In the genomic region with DNA sequence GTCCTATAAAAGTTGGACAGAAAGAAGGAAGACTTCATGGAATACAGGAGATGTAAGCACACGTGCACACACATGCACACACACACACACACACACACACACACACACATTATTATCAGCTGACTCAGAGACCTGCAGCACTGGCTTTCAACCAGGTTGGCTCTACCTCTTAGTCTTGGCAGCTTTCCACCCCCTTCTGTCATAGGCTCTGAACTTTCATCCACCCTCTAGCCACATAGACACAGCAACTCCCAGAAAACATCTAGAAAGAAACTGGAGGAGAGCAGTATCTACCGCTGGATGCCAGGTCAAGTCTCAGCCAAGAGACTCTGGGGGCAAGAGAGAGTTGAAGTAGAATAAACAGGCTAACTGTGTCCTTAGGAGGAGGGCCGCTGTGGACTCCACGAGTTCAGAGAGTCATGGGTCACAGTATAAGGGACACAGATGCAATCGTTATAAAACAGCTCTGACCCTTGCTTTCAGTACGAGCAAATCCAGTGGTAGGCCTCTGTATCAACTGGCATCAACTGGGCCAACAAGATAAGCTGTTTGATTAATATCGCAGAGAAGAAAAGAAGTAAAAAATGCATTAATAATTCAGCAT, we compare ENCODE assay signal across 19 mouse cellular contexts.
DNase-seq lines count a peak whose midpoint lies in the region; ATAC-seq and TF ChIP-seq lines count a peak whose summit lies in the region.
"Had no signal": no experiment of that assay in that cellular context is flagged by ENCODE, and none has a peak within 500 bp of the region (broad histone marks: within the 10 kb centered on the region; RNA-seq: fewer than 3 reads in every experiment).

No protein-coding gene starts in this region.

- peak; percentile 60 for DNase-seq in adrenal gland, postnatal 10 days
- no peak for DNase-seq in adrenal gland, adult 18-20 months (ENCODE audit: low spot score in 2 of 2)
- peak; percentile 57 to 62 for DNase-seq in heart, postnatal 10 days
- peak; percentile 51 for DNase-seq in lung, postnatal 0 days (ENCODE audit: low spot score)
- DNase-seq in lung, postnatal 10 days: no peak
- DNase-seq in NIH3T3 (ENCODE audit: low read depth): peak; percentile 31
- DNase-seq in frontal cortex, adult 2 months (ENCODE audit: extremely low spot score in 1 of 2, low spot score in 1 of 2): no peak
- DNase-seq: cerebellum, adult 9-10 months; forebrain, postnatal 0 days; gastrocnemius, postnatal 25 days; kidney, adult 18-20 months; layer of hippocampus, postnatal 36 days; right cerebral cortex, postnatal 4 days had no signal

- no peak overlapping the region for H3K9ac ChIP-seq in heart, embryonic 11.5 days (ENCODE audit: low read depth, low read length)
- no peak overlapping the region for H3K9ac ChIP-seq in lung, postnatal 0 days (replicated peaks; ENCODE audit: low read depth)
- H3K9ac ChIP-seq: forebrain, postnatal 0 days; liver, embryonic 15.5 days; neural tube, embryonic 13.5 days had no signal

- no peak overlapping the region for H3K27ac ChIP-seq in heart, embryonic 11.5 days (ENCODE audit: low read depth, low read length)
- no peak overlapping the region for H3K27ac ChIP-seq in lung, postnatal 0 days (ENCODE audit: low read length)
- H3K27ac ChIP-seq: hindbrain, postnatal 0 days; limb, embryonic 10.5 days; liver, embryonic 15.5 days; neural tube, embryonic 13.5 days had no signal

- no peak overlapping the region for H3K4me2 ChIP-seq in heart, embryonic 11.5 days
- H3K4me2 ChIP-seq in lung, postnatal 0 days (replicated peaks; ENCODE audit: low read depth, low read length): no peak overlapping the region
- H3K4me2 ChIP-seq: liver, embryonic 15.5 days; neural tube, embryonic 13.5 days had no signal

- no peak overlapping the region for H3K4me3 ChIP-seq in heart, embryonic 11.5 days (ENCODE audit: low read depth, low read length)
- H3K4me3 ChIP-seq in lung, postnatal 0 days (ENCODE audit: low read depth, low read length): no peak overlapping the region
- H3K4me3 ChIP-seq: limb, embryonic 10.5 days; liver, embryonic 15.5 days; neural tube, embryonic 13.5 days had no signal

- no peaks in the 10 kb centered on the region for H3K4me1 ChIP-seq in heart, embryonic 11.5 days (ENCODE audit: control insufficient read depth, insufficient read depth, low read length)
- H3K4me1 ChIP-seq in lung, postnatal 0 days (ENCODE audit: insufficient read depth, low read depth, low read length): no peaks in the 10 kb centered on the region
- H3K4me1 ChIP-seq: liver, embryonic 15.5 days had no signal

- H3K27me3 ChIP-seq in heart, embryonic 11.5 days (ENCODE audit: control insufficient read depth, insufficient read depth, low read length): no peaks in the 10 kb centered on the region; the same call in 1 of the 2 replicates
- H3K27me3 ChIP-seq in lung, postnatal 0 days (replicated peaks; ENCODE audit: insufficient read depth, low read length): no peaks in the 10 kb centered on the region
- H3K27me3 ChIP-seq: liver, embryonic 15.5 days had no signal

- no peaks in the 10 kb centered on the region for H3K36me3 ChIP-seq in heart, embryonic 11.5 days (ENCODE audit: control insufficient read depth, insufficient read depth, low read length)
- no peaks in the 10 kb centered on the region for H3K36me3 ChIP-seq in lung, postnatal 0 days (ENCODE audit: insufficient read depth, low read length)
- H3K36me3 ChIP-seq: limb, embryonic 10.5 days; liver, embryonic 15.5 days; neural tube, embryonic 13.5 days had no signal

- H3K9me3 ChIP-seq in heart, embryonic 11.5 days (replicated peaks; ENCODE audit: control insufficient read depth, low read length): 0 out of 2 replicates have a peak, but pooled peaks cover 3% of the 10 kb centered on the region
- H3K9me3 ChIP-seq in lung, postnatal 0 days (ENCODE audit: low read length): no peaks in the 10 kb centered on the region
- H3K9me3 ChIP-seq: limb, embryonic 10.5 days; liver, embryonic 15.5 days had no signal

- no peak for TF ChIP-seq CTCF in lung, postnatal 0 days (IDR thresholded peaks at IDR 0.05)

- TF ChIP-seq EP300 in lung, postnatal 0 days (IDR thresholded peaks at IDR 0.05): no peak

- intact Hi-C loops in heart, postnatal 10 days (cut with DNase I): no loop called here

- WGBS in heart, embryonic 11.5 days (ENCODE audit: insufficient replicate concordance): 82% methylated on average over 7 of the region's 7 CpGs
- 57% methylated on average over 7 of the region's 7 CpGs for whole genome bisulfite sequencing in lung, postnatal 0 days

- no peak for ATAC-seq in heart, embryonic 11.5 days (replicated peaks; ENCODE audit: insufficient number of reproducible peaks, low FRiP score, low TSS enrichment)
- ATAC-seq in lung, postnatal 0 days: no peak
- ATAC-seq: activated CD4-positive, CD25-positive, alpha-beta regulatory T cell, adult 4 months; forebrain, postnatal 0 days; hindbrain, postnatal 0 days had no signal

Comparison
In these comparisons a context has a peak if more than half of its experiments do, and no peak if none do; other contexts are left out.
1. DNase-seq: peak in adrenal gland, postnatal 10 days (single experiment), heart, postnatal 10 days (2 of 2), lung, postnatal 0 days (single experiment) and NIH3T3 (single experiment); none in adrenal gland, adult 18-20 months (0 of 2), lung, postnatal 10 days (single experiment) and frontal cortex, adult 2 months (0 of 2).